8 mouse cellular contexts compared by ENCODE assay signal in the genomic region with DNA sequence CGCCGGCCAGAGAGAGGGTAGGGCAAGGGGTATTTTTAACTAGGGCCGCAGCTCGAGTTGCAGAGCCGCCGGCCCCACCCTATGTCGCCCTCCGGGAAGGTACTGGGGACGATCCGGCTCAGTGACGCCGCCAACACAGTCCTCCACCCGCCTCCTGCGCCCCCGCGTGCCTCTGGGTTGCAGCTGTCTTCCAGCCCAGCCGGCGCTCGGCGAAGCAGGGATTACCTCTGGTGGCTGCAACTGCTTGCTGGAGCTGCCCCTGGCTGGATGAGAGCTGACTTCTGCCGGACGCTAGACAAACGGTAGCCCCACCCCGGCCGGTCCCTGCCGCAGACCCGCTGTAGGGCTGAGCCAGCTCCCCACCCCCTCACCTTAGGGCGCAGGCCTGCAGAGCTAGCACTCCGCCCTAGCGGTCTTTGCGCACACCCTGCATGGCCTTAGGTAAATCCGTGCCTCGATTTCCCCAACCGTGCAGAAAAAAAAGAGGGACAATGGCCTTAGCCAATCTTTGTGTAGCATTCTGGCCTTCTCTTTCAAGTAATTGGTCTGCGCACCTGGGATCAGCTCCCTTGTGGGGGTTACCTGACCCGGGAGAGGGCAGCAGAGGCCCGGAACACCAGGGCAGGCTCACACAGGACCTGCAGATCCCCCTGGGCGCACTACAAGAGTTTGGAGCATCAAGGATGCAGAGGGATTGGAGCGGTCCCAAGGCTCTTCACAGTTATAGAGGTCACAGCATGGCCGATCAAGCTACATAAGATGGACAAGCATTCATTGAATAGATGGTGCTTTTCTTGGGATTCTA. TPM values are rescaled to one million over a fixed set of nuclear protein-coding genes. Genes with fewer than 3 reads are reported as not detected.
A peak's percentile ranks its signal among the peaks of the same experiment; 100 is the strongest.
DNase-seq lines count a peak whose midpoint lies in the region; ATAC-seq and TF ChIP-seq lines count a peak whose summit lies in the region.

A gene (minus strand): TSS at position 387 of the 805 bp plus-strand sequence.

- ATAC-seq in common myeloid progenitor, adult 5-6 weeks (replicated peaks; ENCODE audit: low read depth, poor library complexity, severe bottlenecking), result peak; percentile 62
- ATAC-seq in hindbrain, embryonic 16.5 days, result peak; percentile 81
- ATAC-seq in megakaryocyte, adult 5-6 weeks (ENCODE audit: poor library complexity, severe bottlenecking), result peak; percentile 57

- peak within 1 kb of the TSS; percentile 78 for H3K4me2 ChIP-seq in hindbrain, embryonic 16.5 days (ENCODE audit: low read length)

- peaks cover 13% of the 10 kb centered on the region for H3K4me1 ChIP-seq in hindbrain, embryonic 16.5 days (ENCODE audit: control insufficient read depth, insufficient read depth, low read depth, low read length)

- DNase-seq in R1 (ENCODE audit: low read depth, low spot score), result peak; percentile 77
- peak; percentile 94 for DNase-seq in gastrocnemius, adult 2 months
- peak; percentile 49 to 65 for DNase-seq in left cerebral cortex, adult 8-10 months (ENCODE audit: low spot score in 2 of 2)
- DNase-seq in right cerebral cortex, adult 2 months (ENCODE audit: low spot score in 2 of 2), result peak; percentile 73 to 75
- DNase-seq in urinary bladder, postnatal 14 days (ENCODE audit: low spot score), result peak; percentile 75

- peak within 1 kb of the TSS; percentile 72 for H3K9ac ChIP-seq in hindbrain, embryonic 16.5 days (ENCODE audit: low read depth, low read length)

- peak within 1 kb of the TSS; percentile 97 for H3K27ac ChIP-seq in gastrocnemius, adult 2 months
- H3K27ac ChIP-seq in hindbrain, embryonic 16.5 days (ENCODE audit: low read depth, low read length), result peak within 1 kb of the TSS; percentile 61

- WGBS in hindbrain, embryonic 16.5 days, result 3% methylated on average over 36 of the region's 40 CpGs

- peak; percentile 26; the same call in 1 of the 2 replicates for TF ChIP-seq CTCF in gastrocnemius, adult 2 months (IDR thresholded peaks at IDR 0.05)

- intact Hi-C loops in gastrocnemius, adult 2 months (cut with DNase I), result loop anchor here (5.0 kb wide), 1 partner anchor 93 kb away; a partner anchor contains a TSS

- H3K36me3 ChIP-seq in hindbrain, embryonic 16.5 days (ENCODE audit: control insufficient read depth, insufficient read depth, low read length), result no peaks in the 10 kb centered on the region

- peaks cover 6% of the 10 kb centered on the region; the same call in 1 of the 2 replicates for H3K27me3 ChIP-seq in hindbrain, embryonic 16.5 days (replicated peaks; ENCODE audit: control insufficient read depth, insufficient read depth, low read length)

- peak within 1 kb of the TSS; percentile 73 for H3K4me3 ChIP-seq in gastrocnemius, adult 2 months
- H3K4me3 ChIP-seq in hindbrain, embryonic 16.5 days (ENCODE audit: low read length), result peak within 1 kb of the TSS; percentile 61

- H3K9me3 ChIP-seq in hindbrain, embryonic 16.5 days (ENCODE audit: control insufficient read depth, low read length), result no peaks in the 10 kb centered on the region

RNA-seq across cellular contexts. Expression of the gene that starts here (rescaled TPM):
- total RNA-seq in common myeloid progenitor, adult 5-6 weeks (2017), result 29.9 and 37.2 TPM in 2 replicates
- 10 to 100 TPM; 87.0 to 93.7 TPM for total RNA-seq in gastrocnemius, adult 2 months (2021)
- 5.2 and 5.6 TPM in 2 replicates for polyA plus RNA-seq in hindbrain, embryonic 16.5 days (2015; fragmentation: Nextera tagmentation; extraction: Ambion mirVana)
- total RNA-seq in left cerebral cortex, adult 8-10 months (2022), result 10 to 100 TPM; 25.6 to 31.5 (median 28.0) TPM
- 31.1 and 32.2 TPM in 2 replicates for total RNA-seq in megakaryocyte, adult 5-6 weeks (2015)
- total RNA-seq in megakaryocyte, adult 5-6 weeks (2017), result 53.7 and 54.8 TPM in 2 replicates

Comparison
In these comparisons a context has a peak if more than half of its experiments do, and no peak if none do; other contexts are left out.
1. Peak in every context shown above with its lines: DNase-seq, ATAC-seq, H3K4me3 ChIP-seq and H3K27ac ChIP-seq.